Mouse (Mus musculus) hindbrain, embryonic 10.5 days (tissue): Measurements from ENCODE around the gene Zfp212. TPM values are rescaled to one million over a fixed set of nuclear protein-coding genes. Genes with fewer than 3 reads are reported as not detected.

Source experiments
- DNase-seq: peaks from one replicate; pipeline ENCODE4 v3.0.0-alpha.2; 2017; ENCODE audit warnings: low spot score
- H3K27ac ChIP-seq: fragments of 300-500 bp; sonication (generic); 2 replicates; pipeline ENCODE4 v1.5.1; 2016; ENCODE audit warnings: mild to moderate bottlenecking, moderate library complexity
- H3K27me3 ChIP-seq: fragments of 300-500 bp; sonication (generic); 2 replicates; pipeline ENCODE4 v1.6.1; 2016; ENCODE audit warnings: mild to moderate bottlenecking; ENCODE audit not compliant: poor library complexity, insufficient read depth, severe bottlenecking
- H3K36me3 ChIP-seq: fragments of 300-500 bp; sonication (generic); 2 replicates; pipeline ENCODE4 v1.6.1; 2016; ENCODE audit warnings: mild to moderate bottlenecking, moderate library complexity
- H3K4me1 ChIP-seq: fragments of 300-500 bp; sonication (generic); replicated peaks from 2 replicates; pipeline ENCODE4 v1.6.1; 2016; ENCODE audit warnings: mild to moderate bottlenecking
- H3K4me3 ChIP-seq: fragments of 300-500 bp; sonication (generic); 2 replicates; pipeline ENCODE4 v1.5.1; 2016; ENCODE audit warnings: mild to moderate bottlenecking, moderate library complexity
- H3K9me3 ChIP-seq: fragments of 300-500 bp; sonication (generic); 2 replicates; pipeline ENCODE4 v1.6.1; 2016; ENCODE audit warnings: mild to moderate bottlenecking, moderate library complexity
- WGBS: fragments of 180-500 bp; shearing (Covaris S2); methylation state at CpG from one replicate; pipeline ENCODE4 v1.1.7; 2016; 5-methylcytosine and 5-hydroxymethylcytosine counted together
- polyA plus RNA-seq: library from polyadenylated mRNA; unstranded; fragments of >200 nt; fragmentation: Nextera tagmentation; extraction: Ambion mirVana; gene quantifications from 2 replicates; pipeline ENCODE4 v1.2.1, GENCODE M21; 2016

Gene Zfp212
- 17.4 and 21.4 TPM in 2 replicates for polyA plus RNA-seq

GRCm38 (mm10) chr6:47920447-47921340 is at the start of gene Zfp212:
TSS of gene Zfp212 (plus strand) at chr6:47920476.
- Histone ChIP-seq H3K27me3 (no peaks in the 10 kb centered on the region), H3K4me3 (peak within 1 kb of the TSS; percentile 85)
- WGBS = under 1% methylated on average over 67 of the region's 67 CpGs

GRCm38 (mm10) chr6:47872266-47872665 is 48.0 kb upstream of the Zfp212 start:
- H3K4me1 ChIP-seq = no peaks in the 10 kb centered on the region
- H3K36me3 ChIP-seq = peaks cover 20% of the 10 kb centered on the region
- no peaks in the 10 kb centered on the region for H3K9me3 ChIP-seq
- no peaks in the 10 kb centered on the region for H3K27me3 ChIP-seq
- no peak overlapping the region for H3K4me3 ChIP-seq
- 88% methylated on average over 5 of the region's 5 CpGs for whole genome bisulfite sequencing
- H3K27ac ChIP-seq = no peak overlapping the region
- DNase-seq = no peak

More at GRCm38 (mm10) chr6:47920447-47921340, at the start of gene Zfp212:
- peak within 1 kb of the TSS; percentile 97 for H3K27ac ChIP-seq
- peaks cover 11% of the 10 kb centered on the region for H3K4me1 ChIP-seq
- 0 out of 2 replicates have a peak, but pooled peaks cover 2% of the 10 kb centered on the region for H3K36me3 ChIP-seq
- no peaks in the 10 kb centered on the region for H3K9me3 ChIP-seq
- peak; percentile 91 for DNase-seq

- no peak for DNase-seq
- peak within 1 kb of the TSS; percentile 88 for H3K4me3 ChIP-seq
- WGBS = 5% methylated on average over 9 of the region's 9 CpGs
- H3K27ac ChIP-seq = peak within 1 kb of the TSS; percentile 96
- H3K4me1 ChIP-seq = peaks cover 22% of the 10 kb centered on the region
- H3K27me3 ChIP-seq = no peaks in the 10 kb centered on the region
- H3K9me3 ChIP-seq = no peaks in the 10 kb centered on the region
- H3K36me3 ChIP-seq = peaks cover 29% of the 10 kb centered on the region
Observed at GRCm38 (mm10) chr6:47877058-47877457, 43.2 kb upstream of the Zfp212 start, which contains the start of gene Zfp282. TSS of gene Zfp282 (plus strand) at chr6:47877204.

GRCm38 (mm10) chr6:47877461-47878132 is 42.7 kb upstream of the Zfp212 start:
- Histone ChIP-seq H3K27ac (peak overlapping the region; percentile 96), H3K36me3 (peaks cover 34% of the 10 kb centered on the region), H3K9me3 (no peaks in the 10 kb centered on the region), H3K4me3 (peak overlapping the region; percentile 88), H3K4me1 (peaks cover 22% of the 10 kb centered on the region), H3K27me3 (no peaks in the 10 kb centered on the region)
- under 1% methylated on average over 71 of the region's 71 CpGs for WGBS
- DNase-seq = peak; percentile 93

- DNase-seq = no peak
- Histone ChIP-seq H3K4me3 (peak overlapping the region; percentile 88), H3K4me1 (peaks cover 22% of the 10 kb centered on the region), H3K9me3 (no peaks in the 10 kb centered on the region), H3K27me3 (no peaks in the 10 kb centered on the region), H3K27ac (peak overlapping the region; percentile 96), H3K36me3 (peaks cover 39% of the 10 kb centered on the region)
- 2% methylated on average over 11 of the region's 11 CpGs for whole genome bisulfite sequencing
Observed at GRCm38 (mm10) chr6:47878133-47878514, 42.2 kb upstream of the Zfp212 start.

GRCm38 (mm10) chr6:47878593-47878992 is 41.7 kb upstream of the Zfp212 start:
- 51% methylated on average over 3 of the region's 3 CpGs for WGBS
- Histone ChIP-seq H3K9me3 (no peaks in the 10 kb centered on the region), H3K27ac (peak overlapping the region; percentile 96), H3K4me1 (peaks cover 22% of the 10 kb centered on the region), H3K36me3 (peaks cover 44% of the 10 kb centered on the region), H3K27me3 (no peaks in the 10 kb centered on the region), H3K4me3 (peak overlapping the region; percentile 88)
- DNase-seq = peak; percentile 6

- H3K27ac ChIP-seq = peak overlapping the region; percentile 96; the same call in 1 of the 2 replicates
- H3K27me3 ChIP-seq = no peaks in the 10 kb centered on the region
- no peak for DNase-seq
- H3K4me1 ChIP-seq = peaks cover 22% of the 10 kb centered on the region
- H3K9me3 ChIP-seq = no peaks in the 10 kb centered on the region
- WGBS = 79% methylated on average over 4 of the region's 4 CpGs
- peak overlapping the region; percentile 88 for H3K4me3 ChIP-seq
- H3K36me3 ChIP-seq = peaks cover 50% of the 10 kb centered on the region
Observed at GRCm38 (mm10) chr6:47879049-47879716, 41.1 kb upstream of the Zfp212 start.

- Histone ChIP-seq H3K36me3 (peaks cover 60% of the 10 kb centered on the region), H3K27me3 (no peaks in the 10 kb centered on the region), H3K4me3 (no peak overlapping the region), H3K27ac (no peak overlapping the region), H3K9me3 (no peaks in the 10 kb centered on the region), H3K4me1 (peaks cover 22% of the 10 kb centered on the region)
- no peak for DNase-seq
- 96% methylated on average over 10 of the region's 10 CpGs for WGBS
Observed at GRCm38 (mm10) chr6:47880166-47880565, 40.1 kb upstream of the Zfp212 start.

GRCm38 (mm10) chr6:47888812-47889383 is 31.4 kb upstream of the Zfp212 start:
- no peak for DNase-seq
- Histone ChIP-seq H3K27me3 (no peaks in the 10 kb centered on the region), H3K9me3 (no peaks in the 10 kb centered on the region), H3K36me3 (peaks cover 97% of the 10 kb centered on the region), H3K4me3 (no peak overlapping the region), H3K27ac (no peak overlapping the region), H3K4me1 (no peaks in the 10 kb centered on the region)
- 89% methylated on average over 8 of the region's 8 CpGs for WGBS

- H3K4me1 ChIP-seq = peaks cover 4% of the 10 kb centered on the region
- H3K27ac ChIP-seq = no peak overlapping the region
- H3K9me3 ChIP-seq = no peaks in the 10 kb centered on the region
- no peak overlapping the region for H3K4me3 ChIP-seq
- no peak for DNase-seq
- H3K27me3 ChIP-seq = peaks cover 24% of the 10 kb centered on the region
- peaks cover 81% of the 10 kb centered on the region for H3K36me3 ChIP-seq
- 96% methylated on average over 6 of the region's 6 CpGs for WGBS
Observed at GRCm38 (mm10) chr6:47899416-47899815, 20.9 kb upstream of the Zfp212 start.

- H3K4me3 ChIP-seq = no peak overlapping the region
- H3K27ac ChIP-seq = no peak overlapping the region
- H3K36me3 ChIP-seq = peaks cover 100% of the 10 kb centered on the region
- peaks cover 36% of the 10 kb centered on the region for H3K27me3 ChIP-seq
- DNase-seq = no peak
- 83% methylated on average over 4 of the region's 4 CpGs for WGBS
- H3K4me1 ChIP-seq = peaks cover 8% of the 10 kb centered on the region
- no peaks in the 10 kb centered on the region for H3K9me3 ChIP-seq
Observed at GRCm38 (mm10) chr6:47903587-47903986, 16.7 kb upstream of the Zfp212 start.

GRCm38 (mm10) chr6:47904361-47904760 is 15.9 kb upstream of the Zfp212 start:
- no peaks in the 10 kb centered on the region for H3K9me3 ChIP-seq
- peaks cover 95% of the 10 kb centered on the region for H3K36me3 ChIP-seq
- H3K4me3 ChIP-seq = peak overlapping the region; percentile 12; the same call in 1 of the 2 replicates
- peaks cover 8% of the 10 kb centered on the region for H3K4me1 ChIP-seq
- peaks cover 36% of the 10 kb centered on the region for H3K27me3 ChIP-seq
- WGBS = 27% methylated on average over 19 of the region's 19 CpGs
- no peak overlapping the region for H3K27ac ChIP-seq
- DNase-seq = no peak
